Comparison of ENCODE assay signal across 8 mouse cellular contexts in the genomic region with DNA sequence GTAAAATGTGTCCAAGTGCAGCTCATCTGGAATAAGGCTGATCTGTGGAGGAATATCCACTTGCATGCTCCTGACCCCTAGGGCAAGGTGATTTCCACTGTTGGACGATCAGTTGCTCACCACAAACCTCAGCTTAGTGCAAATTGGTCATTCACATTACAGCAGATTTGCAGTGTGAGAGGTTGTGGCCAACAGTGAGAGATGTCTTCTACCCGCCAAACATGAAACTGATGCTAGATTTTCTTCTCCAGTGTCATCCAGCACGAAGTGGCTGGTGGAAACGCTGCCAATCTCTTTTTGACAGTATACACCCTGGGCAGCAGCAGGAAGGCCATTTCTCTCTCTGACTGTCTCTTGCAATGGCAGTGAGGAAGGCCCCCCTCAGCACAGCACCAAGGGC. TPM values are rescaled to one million over a fixed set of nuclear protein-coding genes. Genes with fewer than 3 reads are reported as not detected.
DNase-seq lines count a peak whose midpoint lies in the region; ATAC-seq and TF ChIP-seq lines count a peak whose summit lies in the region.

No protein-coding gene starts in this region.

- peak overlapping the region; percentile 92; the same call in 1 of the 2 replicates for H3K27ac ChIP-seq in heart, embryonic 16.5 days (ENCODE audit: low read length)
- peak overlapping the region; percentile 96 for H3K27ac ChIP-seq in midbrain, embryonic 13.5 days

- H3K27me3 ChIP-seq in heart, embryonic 16.5 days (ENCODE audit: control insufficient read depth, insufficient read depth, low read length), result no peaks in the 10 kb centered on the region
- no peaks in the 10 kb centered on the region for H3K27me3 ChIP-seq in midbrain, embryonic 13.5 days

- peaks cover 5% of the 10 kb centered on the region for H3K4me1 ChIP-seq in lung, adult 2 months (ENCODE audit: control insufficient read depth, insufficient read depth, low read length)
- peaks cover 21% of the 10 kb centered on the region for H3K4me1 ChIP-seq in heart, embryonic 16.5 days (ENCODE audit: control insufficient read depth, insufficient read depth, low read length)
- H3K4me1 ChIP-seq in midbrain, embryonic 13.5 days (replicated peaks), result peaks cover 29% of the 10 kb centered on the region

- H3K4me2 ChIP-seq in heart, embryonic 16.5 days (ENCODE audit: low read depth, low read length), result peak overlapping the region; percentile 70
- peak overlapping the region; percentile 82 for H3K4me2 ChIP-seq in midbrain, embryonic 13.5 days (replicated peaks)

- no peak for DNase-seq in lung, adult 2 months
- DNase-seq in lung, postnatal 25 days (ENCODE audit: low spot score), result no peak
- DNase-seq in cerebellum, adult 9-11 months, result peak; percentile 43
- DNase-seq in urinary bladder, postnatal 25 days (ENCODE audit: low spot score), result no peak
- no peak for DNase-seq in left cerebral cortex, postnatal 4 days
- DNase-seq in urinary bladder, adult 2 months (ENCODE audit: low spot score), result no peak

- H3K4me3 ChIP-seq in lung, adult 2 months (replicated peaks; ENCODE audit: extremely low read depth, low read depth, low read length), result peak overlapping the region; percentile 19
- H3K4me3 ChIP-seq in heart, embryonic 16.5 days (ENCODE audit: low read length), result peak overlapping the region; percentile 78; the same call in 1 of the 2 replicates
- peak overlapping the region; percentile 83 for H3K4me3 ChIP-seq in midbrain, embryonic 13.5 days (replicated peaks)

- no peak for ATAC-seq in heart, embryonic 16.5 days (replicated peaks; ENCODE audit: extremely low read depth, insufficient read depth, low FRiP score)
- no peak for ATAC-seq in midbrain, embryonic 13.5 days

- no peak for TF ChIP-seq CTCF in lung, adult 2 months (IDR thresholded peaks at IDR 0.05; ENCODE audit: insufficient read depth, low read length)

- WGBS in lung, adult 2 months, result 78% methylated on average over 4 of the region's 4 CpGs
- WGBS in heart, embryonic 16.5 days, result 74% methylated on average over 4 of the region's 4 CpGs
- WGBS in midbrain, embryonic 13.5 days, result 83% methylated on average over 4 of the region's 4 CpGs

- intact Hi-C loops in left cerebral cortex, postnatal 4 days (cut with DNase I), result loop anchor here (5.0 kb wide), 1 partner anchor 98 kb away; the partner anchor contains the start of genes Dnaaf2 and Gm49383

- H3K36me3 ChIP-seq in heart, embryonic 16.5 days (ENCODE audit: control insufficient read depth, insufficient read depth), result no peaks in the 10 kb centered on the region; the same call in 1 of the 2 replicates
- H3K36me3 ChIP-seq in midbrain, embryonic 13.5 days, result peaks cover 9% of the 10 kb centered on the region; the same call in 1 of the 2 replicates

- peak overlapping the region; percentile 89 for H3K9ac ChIP-seq in heart, embryonic 16.5 days (ENCODE audit: low read length)
- H3K9ac ChIP-seq in midbrain, embryonic 13.5 days (replicated peaks), result peak overlapping the region; percentile 98

- no peaks in the 10 kb centered on the region for H3K9me3 ChIP-seq in heart, embryonic 16.5 days (replicated peaks; ENCODE audit: control insufficient read depth, low read length)
- no peaks in the 10 kb centered on the region for H3K9me3 ChIP-seq in midbrain, embryonic 13.5 days

- no peak for TF ChIP-seq POLR2A in lung, adult 2 months (IDR thresholded peaks at IDR 0.05; ENCODE audit: borderline replicate concordance, extremely low read depth, low read depth, low read length)

RNA-seq across cellular contexts. Expression of gene Klhdc2, which starts 0.8 kb away (rescaled TPM):
- polyA plus RNA-seq in lung, adult 2 months (2012; rRNA removed), result 29.5 and 37.5 TPM in 2 replicates
- polyA plus RNA-seq in heart, embryonic 16.5 days (2015; fragmentation: Nextera tagmentation; extraction: Ambion mirVana), result 117 and 127 TPM in 2 replicates
- polyA plus RNA-seq in midbrain, embryonic 13.5 days (2015; fragmentation: Nextera tagmentation; extraction: Ambion mirVana), result 294 and 313 TPM in 2 replicates
- 100 to 1,000 TPM; 150 to 166 TPM for total RNA-seq in left cerebral cortex, postnatal 4 days (2021)
- polyA plus RNA-seq in urinary bladder, adult 2 months (2012; rRNA removed), result 52.8 and 61.7 TPM in 2 replicates

RNA-seq across cellular contexts. Expression of gene Klhdc1, which starts 54.7 kb away (rescaled TPM):
- polyA plus RNA-seq in lung, adult 2 months (2012; rRNA removed), result 0.87 and 4.8 TPM in 2 replicates
- polyA plus RNA-seq in heart, embryonic 16.5 days (2015; fragmentation: Nextera tagmentation; extraction: Ambion mirVana), result 10.8 and 12.7 TPM in 2 replicates
- 9.1 and 10.5 TPM in 2 replicates for polyA plus RNA-seq in midbrain, embryonic 13.5 days (2015; fragmentation: Nextera tagmentation; extraction: Ambion mirVana)
- total RNA-seq in left cerebral cortex, postnatal 4 days (2021), result 10 to 100 TPM; 13.1 to 16.1 TPM
- 8.4 and 14.8 TPM in 2 replicates for polyA plus RNA-seq in urinary bladder, adult 2 months (2012; rRNA removed)

Comparison
In these comparisons a context has a peak if more than half of its experiments do, and no peak if none do; other contexts are left out.
1. H3K4me3 ChIP-seq: peak in every context shown above with its lines; median percentile 83 in midbrain, embryonic 13.5 days; 78 in heart, embryonic 16.5 days; 19 in lung, adult 2 months.